ENCODE assay signal across 8 mouse cellular contexts in genomic region chr9:59134171-59135041, GRCm38 (mm10).
DNase-seq lines count a peak whose midpoint lies in the region; ATAC-seq and TF ChIP-seq lines count a peak whose summit lies in the region.
"Had no signal": no experiment of that assay in that cellular context is flagged by ENCODE, and none has a peak within 500 bp of the region (broad histone marks: within the 10 kb centered on the region; RNA-seq: fewer than 3 reads in every experiment).

No protein-coding gene starts in this region.

- ATAC-seq in lung, embryonic 16.5 days (ENCODE audit: low read depth) = peak; percentile 75
- no peak for ATAC-seq in megakaryocyte, adult 5-6 weeks (ENCODE audit: poor library complexity, severe bottlenecking)

- no peaks in the 10 kb centered on the region for H3K36me3 ChIP-seq in lung, embryonic 16.5 days (ENCODE audit: control insufficient read depth, insufficient read depth, low read length)
- H3K36me3 ChIP-seq: liver, embryonic 13.5 days had no signal

- H3K4me1 ChIP-seq in cortical plate, adult 2 months (ENCODE audit: control insufficient read depth, insufficient read depth, low read length) = peaks cover 1% of the 10 kb centered on the region; the same call in 1 of the 2 replicates
- peaks cover 11% of the 10 kb centered on the region for H3K4me1 ChIP-seq in lung, embryonic 16.5 days (replicated peaks; ENCODE audit: control insufficient read depth, insufficient read depth, low read length)
- H3K4me1 ChIP-seq: liver, embryonic 13.5 days had no signal

- peak overlapping the region; percentile 16 for H3K4me3 ChIP-seq in cortical plate, adult 2 months (ENCODE audit: insufficient read depth, low read length)
- H3K4me3 ChIP-seq in lung, embryonic 16.5 days (ENCODE audit: low read length) = peak overlapping the region; percentile 20
- H3K4me3 ChIP-seq: liver, embryonic 13.5 days had no signal

- TF ChIP-seq CTCF in cortical plate, adult 2 months (IDR thresholded peaks at IDR 0.05; ENCODE audit: extremely low read depth, insufficient read depth, low read length) = no peak

- DNase-seq in adrenal gland, postnatal 36 days = peak; percentile 10 to 37
- peak; percentile 25 to 30 for DNase-seq in heart, adult 9 months (ENCODE audit: low spot score in 2 of 2)
- peak; percentile 15 for DNase-seq in kidney, adult 9 months
- peak; percentile 63 to 66 for DNase-seq in right cerebral cortex, postnatal 10 days (ENCODE audit: low spot score in 2 of 2)
- DNase-seq: liver, embryonic 13.5 days had no signal

- H3K27ac ChIP-seq in cortical plate, adult 2 months (ENCODE audit: insufficient read depth, low read length) = no peak overlapping the region
- peak overlapping the region; percentile 82 for H3K27ac ChIP-seq in lung, embryonic 16.5 days (ENCODE audit: low read length)
- H3K27ac ChIP-seq: liver, embryonic 13.5 days had no signal

- 17% methylated on average over 15 of the region's 15 CpGs for WGBS in lung, embryonic 16.5 days

- no peaks in the 10 kb centered on the region for H3K27me3 ChIP-seq in lung, embryonic 16.5 days (ENCODE audit: control insufficient read depth, insufficient read depth, low read depth, low read length)

- TF ChIP-seq POLR2A in cortical plate, adult 2 months (IDR thresholded peaks at IDR 0.05; ENCODE audit: extremely low read depth, insufficient read depth, low read length) = no peak

- peak overlapping the region; percentile 58 for H3K9ac ChIP-seq in lung, embryonic 16.5 days (ENCODE audit: low read length)
- H3K9ac ChIP-seq: liver, embryonic 13.5 days had no signal

- no peaks in the 10 kb centered on the region for H3K9me3 ChIP-seq in lung, embryonic 16.5 days (ENCODE audit: control insufficient read depth, low read length)
- H3K9me3 ChIP-seq: liver, embryonic 13.5 days had no signal

- H3K4me2 ChIP-seq in lung, embryonic 16.5 days (ENCODE audit: low read depth, low read length) = peak overlapping the region; percentile 38
- H3K4me2 ChIP-seq: liver, embryonic 13.5 days had no signal
